ENCODE assay signal across 9 mouse cellular contexts in the genomic region with DNA sequence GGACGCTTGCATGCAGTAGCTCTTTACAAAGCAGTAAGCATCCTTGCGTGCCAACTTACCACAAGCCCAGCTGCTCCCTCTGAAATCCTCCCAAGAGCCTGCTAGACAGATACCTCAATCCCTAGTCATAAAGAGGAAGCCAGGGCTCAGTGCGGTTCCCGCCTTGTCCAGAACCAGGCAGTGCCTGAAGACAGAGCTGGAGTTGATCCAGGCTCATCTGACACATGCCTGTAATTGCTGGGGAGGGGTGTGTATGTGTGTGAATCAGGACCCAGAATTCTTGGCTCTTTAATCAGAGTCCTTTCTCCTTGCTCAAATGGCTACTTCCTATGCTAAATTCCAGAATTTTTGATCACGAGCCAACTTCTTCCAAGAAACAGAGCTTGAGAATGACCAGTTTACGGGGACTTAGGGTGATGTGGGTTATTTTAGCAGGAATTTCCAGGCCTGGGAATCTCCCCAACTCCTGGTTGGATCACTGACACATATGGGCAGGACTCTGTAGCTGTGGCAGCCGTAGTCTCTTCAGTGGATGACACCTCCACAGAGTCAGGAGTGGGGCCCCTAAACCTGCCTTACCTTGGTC. TPM values are rescaled to one million over a fixed set of nuclear protein-coding genes. Genes with fewer than 3 reads are reported as not detected.
A peak's percentile ranks its signal among the peaks of the same experiment; 100 is the strongest.
DNase-seq lines count a peak whose midpoint lies in the region; TF ChIP-seq lines count a peak whose summit lies in the region.
"Had no signal": no experiment of that assay in that cellular context is flagged by ENCODE, and none has a peak within 500 bp of the region (broad histone marks: within the 10 kb centered on the region; RNA-seq: fewer than 3 reads in every experiment).

No protein-coding gene starts in this region.

- no peak for TF ChIP-seq CTCF in gastrocnemius, adult 2 months (IDR thresholded peaks at IDR 0.05)

- no peak overlapping the region for H3K4me3 ChIP-seq in gastrocnemius, adult 2 months
- H3K4me3 ChIP-seq: embryonic facial prominence, embryonic 12.5 days had no signal

- peak; percentile 36 for DNase-seq in gastrocnemius, adult 2 months
- DNase-seq in gastrocnemius, adult 8-10 months (ENCODE audit: low spot score in 2 of 2): no peak
- peak; percentile 34 to 42 for DNase-seq in left cerebral cortex, postnatal 10 days (ENCODE audit: extremely low spot score in 1 of 2, low spot score in 2 of 2)
- no peak for DNase-seq in left cerebral cortex, adult 8-10 months (ENCODE audit: low spot score in 2 of 2)
- DNase-seq in 3T3-L1 (ENCODE audit: low read depth, low spot score): peak; percentile 97
- DNase-seq in fibroblast of lung, adult 2 months (ENCODE audit: low read depth): peak; percentile 91
- no peak for DNase-seq in adrenal gland, postnatal 10 days
- no peak for DNase-seq in thymus, postnatal 25 days

- intact Hi-C loops in gastrocnemius, adult 2 months (cut with DNase I): no loop called here
- intact Hi-C loops in left cerebral cortex, postnatal 10 days (cut with DNase I): no loop called here

- peak overlapping the region; percentile 54; the same call in 1 of the 2 replicates for H3K27ac ChIP-seq in gastrocnemius, adult 2 months
- H3K27ac ChIP-seq: embryonic facial prominence, embryonic 12.5 days had no signal

RNA-seq across cellular contexts. Expression of gene Tsku, which starts 30.3 kb away (rescaled TPM):
- 1 to 10 TPM; 1.1 to 2.2 TPM for total RNA-seq in gastrocnemius, adult 2 months (2021)
- 1 to 10 TPM in 2 of 4 experiments, under 1 TPM in 2; 0.73 to 1.9 (median 1.1) TPM for total RNA-seq in gastrocnemius, adult 8-10 months (2022)
- 1 to 10 TPM; 4.2 to 5.5 TPM for total RNA-seq in left cerebral cortex, postnatal 10 days (2021)
- total RNA-seq in left cerebral cortex, adult 8-10 months (2022): 1 to 10 TPM; 2.4 to 4.2 (median 2.9) TPM
- 1 to 10 TPM; 7.0 to 7.2 TPM for total RNA-seq in adrenal gland, postnatal 10 days (2021)

RNA-seq across cellular contexts. Expression of gene Gucy2d, which starts 48.8 kb away (rescaled TPM):
- under 1 TPM in 1 of 2 experiments, not detected in 1; 0.25 TPM for total RNA-seq in gastrocnemius, adult 2 months (2021)
- under 1 TPM in 1 of 4 experiments, not detected in 3; 0.17 TPM for total RNA-seq in gastrocnemius, adult 8-10 months (2022)
- total RNA-seq in left cerebral cortex, postnatal 10 days (2021): not detected
- total RNA-seq in left cerebral cortex, adult 8-10 months (2022): under 1 TPM in 2 of 4 experiments, not detected in 2; 0.38 to 0.39 TPM
- under 1 TPM in 1 of 2 experiments, not detected in 1; 0.09 TPM for total RNA-seq in adrenal gland, postnatal 10 days (2021)

Comparison
In these comparisons a context has a peak if more than half of its experiments do, and no peak if none do; other contexts are left out.
1. DNase-seq: peak in gastrocnemius, adult 2 months (single experiment), left cerebral cortex, postnatal 10 days (2 of 2), 3T3-L1 (single experiment) and fibroblast of lung, adult 2 months (single experiment); none in gastrocnemius, adult 8-10 months (0 of 2), left cerebral cortex, adult 8-10 months (0 of 2), adrenal gland, postnatal 10 days (single experiment) and thymus, postnatal 25 days (single experiment).